Mouse (Mus musculus) CH12F3 (cell line): ENCODE measurements around the gene Elobl.

Experiments used
- in situ Hi-C: fragments of 300-500 bp; cut with MboI; formaldehyde crosslinking; loops from 2 replicates; pipeline ENCODE4 v1.14.3; 2020; ENCODE audit warnings: low sequenced_read_pairs

Gene Elobl

DNA sequence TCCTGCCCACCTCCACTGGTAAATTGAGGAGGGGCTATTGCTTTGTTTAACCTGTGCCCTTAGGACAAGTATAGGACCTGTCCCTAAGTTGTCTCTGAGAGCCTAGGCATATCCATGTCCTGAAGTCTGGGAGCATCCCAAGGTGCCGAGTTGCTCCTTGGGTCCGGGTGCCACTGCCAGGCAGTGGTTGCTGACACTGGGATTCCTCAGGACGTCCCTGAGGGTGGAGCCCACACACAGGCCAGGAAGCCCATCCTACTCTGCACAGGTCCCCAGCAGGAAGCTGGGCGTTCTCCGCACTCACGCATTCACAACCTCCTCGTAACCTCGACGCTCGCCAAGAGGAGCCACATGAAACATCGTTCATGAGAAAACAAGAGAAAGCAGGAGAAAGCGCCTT lies 25.2 kb downstream of the Elobl start:
- in situ Hi-C loops = no loop called here

DNA sequence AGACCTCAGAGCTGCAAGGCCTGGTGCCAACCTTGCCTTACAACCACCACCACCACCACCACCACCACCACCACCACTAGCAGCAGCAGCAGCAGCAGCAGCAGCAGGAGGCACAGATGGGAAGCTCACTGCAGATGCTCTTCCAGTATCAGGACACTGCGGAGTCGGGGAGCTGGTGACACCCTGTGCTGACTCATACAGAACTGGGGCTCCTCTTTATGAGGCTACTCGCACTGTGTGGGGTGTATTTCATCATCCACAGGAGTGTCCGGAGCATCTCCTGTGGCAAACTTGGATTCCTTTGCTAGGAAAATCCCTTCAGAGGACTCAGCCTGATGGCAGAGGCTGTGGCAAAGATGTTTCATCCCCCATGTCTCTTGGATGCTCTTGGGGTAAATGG lies 27.1 kb downstream of the Elobl start:
- in situ Hi-C loops = no loop called here

DNA sequence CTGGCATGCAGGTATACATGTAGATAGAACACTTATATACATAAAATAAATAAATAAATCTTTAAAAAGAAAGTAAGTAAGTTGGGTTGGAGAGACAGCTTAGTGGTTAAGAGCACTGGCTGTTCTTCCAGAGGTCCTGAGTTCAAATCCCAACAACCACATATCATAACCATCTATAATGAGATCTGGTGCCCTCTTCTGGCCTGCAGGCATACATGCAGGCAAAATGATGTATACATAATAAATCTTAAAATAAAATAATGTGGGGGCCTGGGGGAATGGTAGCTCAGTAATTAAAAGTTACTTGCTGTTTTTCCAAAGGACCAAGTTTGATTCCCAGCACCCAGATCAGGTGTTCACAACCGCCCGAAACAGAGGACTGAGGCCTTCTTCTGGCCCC lies 28.0 kb downstream of the Elobl start:
- in situ Hi-C loops = no loop called here

- in situ Hi-C loops = no loop called here
These were observed 28.8 kb downstream of the Elobl start for GRCm38 (mm10) chr11:88937886-88938285.

DNA sequence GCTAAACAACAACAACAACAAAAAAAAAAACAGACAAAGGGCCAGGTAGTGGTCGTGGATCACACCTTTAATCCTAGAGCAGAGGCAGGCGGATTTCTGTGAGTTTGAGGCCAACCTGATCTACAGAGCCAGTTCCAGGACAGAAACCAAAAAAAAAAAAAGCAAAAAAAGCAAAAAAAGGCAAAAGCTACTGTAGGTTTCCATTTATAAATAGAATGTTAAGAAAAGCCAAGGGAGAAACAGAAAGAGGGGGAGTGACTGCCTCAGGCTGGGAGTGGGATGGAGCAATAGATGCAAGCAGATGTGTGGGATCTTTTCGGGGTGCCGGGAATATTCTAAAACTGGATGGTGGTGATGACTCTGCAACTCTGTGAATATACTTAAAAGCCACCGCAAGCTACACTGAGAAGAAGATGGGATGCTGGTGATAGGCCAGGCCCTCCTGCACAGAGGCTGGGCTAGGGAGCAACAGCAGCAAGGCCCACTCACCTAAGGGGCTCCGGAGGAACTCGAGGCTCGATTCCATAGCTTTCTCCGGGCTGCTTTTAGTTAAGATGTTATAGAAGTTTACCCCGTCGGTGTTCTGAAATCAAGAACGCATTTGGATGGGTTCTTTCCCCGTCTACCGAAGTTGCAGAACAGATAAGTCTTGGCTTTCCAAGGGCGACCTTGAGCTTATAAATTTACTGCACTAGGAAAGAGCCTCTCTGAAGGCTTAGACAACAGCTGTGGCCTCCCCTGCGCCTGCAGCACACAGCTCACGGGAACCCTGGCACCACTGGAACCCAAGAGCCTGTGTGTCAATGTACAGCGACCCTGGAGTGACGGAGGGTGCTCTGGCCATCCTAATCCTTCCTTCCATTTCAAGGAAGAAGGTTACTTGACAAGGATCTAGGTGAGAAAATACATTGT lies 32.4 kb downstream of the Elobl start:
- in situ Hi-C loops = no loop called here

DNA sequence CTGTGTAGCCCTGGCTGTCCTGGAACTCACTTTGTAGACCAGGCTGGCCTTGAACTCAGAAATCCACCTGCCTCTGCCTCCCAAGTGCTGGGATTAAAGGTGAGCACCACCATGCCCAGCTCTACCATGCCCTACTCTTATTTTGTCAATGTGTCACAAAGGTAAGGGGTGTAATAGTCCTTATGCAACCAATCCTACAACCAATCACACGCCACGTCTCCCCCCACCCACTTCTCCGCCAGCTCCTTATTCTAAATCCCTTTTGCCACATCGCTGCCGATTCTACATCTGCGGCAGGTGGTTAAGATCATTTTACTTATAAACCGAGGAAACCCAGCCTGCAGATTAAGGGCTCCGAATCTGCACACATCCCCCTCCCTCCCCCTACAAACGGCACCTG lies 33.7 kb downstream of the Elobl start:
- in situ Hi-C loops = no loop called here

DNA sequence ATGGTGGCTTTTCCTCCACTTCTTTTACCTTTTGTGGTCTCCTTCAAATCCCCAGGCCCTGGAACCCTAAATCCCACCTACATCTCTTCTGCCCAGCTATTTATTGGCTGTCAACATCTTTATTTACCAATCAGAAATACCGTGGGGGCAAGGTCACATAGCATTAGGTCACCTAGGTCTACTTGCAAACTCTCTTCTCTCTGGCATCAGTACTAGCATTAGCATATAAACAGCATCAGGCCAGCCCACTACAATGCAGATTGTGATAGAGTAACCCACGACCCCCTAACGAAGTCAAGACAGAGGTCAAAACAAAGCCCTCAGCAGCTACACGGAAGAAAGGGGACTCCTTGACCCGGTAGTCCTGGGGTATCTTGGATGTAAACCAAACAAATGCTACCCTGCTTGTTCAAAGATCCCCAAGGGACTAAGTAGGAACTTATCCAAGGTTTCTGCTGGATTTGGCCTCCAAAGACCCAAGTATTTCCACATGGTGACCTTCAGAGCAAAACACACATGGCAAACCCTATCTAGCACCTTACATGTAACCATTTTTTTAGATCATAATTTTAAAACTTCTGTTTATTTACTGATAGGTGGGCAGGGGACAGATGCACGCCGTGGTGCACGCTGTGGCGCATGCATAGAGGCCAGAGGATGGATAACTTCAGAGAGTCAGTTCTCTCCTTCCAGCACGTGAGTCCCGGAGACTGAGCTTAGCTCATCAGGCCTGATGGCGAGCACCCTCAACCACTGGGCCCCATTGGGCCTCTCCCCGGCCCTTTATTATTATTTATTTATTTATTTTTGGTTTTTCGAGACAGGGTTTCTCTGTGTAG lies 34.8 kb downstream of the Elobl start:
- in situ Hi-C loops = no loop called here

DNA sequence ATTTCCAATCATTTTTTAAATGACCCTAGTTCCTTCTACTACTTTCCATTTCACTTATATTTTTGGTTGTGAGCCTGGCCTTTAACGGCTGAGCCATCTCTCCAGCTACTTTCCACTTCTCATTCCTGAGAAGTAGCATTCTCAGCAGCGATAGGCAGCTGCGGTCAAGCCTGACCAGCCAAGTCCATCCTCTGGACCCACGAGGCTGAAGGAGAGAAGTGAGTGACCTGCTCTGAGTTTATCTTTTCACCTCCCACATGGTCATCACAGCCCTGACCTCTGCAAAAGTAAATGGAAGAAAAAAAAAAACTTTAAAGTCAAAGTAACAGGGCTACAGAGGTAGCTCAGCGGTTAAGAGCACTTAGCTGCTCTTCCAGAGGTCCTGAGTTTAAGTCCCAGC lies 40.2 kb downstream of the Elobl start:
- in situ Hi-C loops = no loop called here
